Mouse (Mus musculus): ENCODE results near the gene Arl6ip1.
A peak's percentile ranks its signal among the peaks of the same experiment; 100 is the strongest.
"Not testable (repeated sequence)": the region's sequence is repeated elsewhere in the genome, so short reads cannot be mapped to it uniquely, and the experiment has no call there.

Arl6ip1 gene

DNA sequence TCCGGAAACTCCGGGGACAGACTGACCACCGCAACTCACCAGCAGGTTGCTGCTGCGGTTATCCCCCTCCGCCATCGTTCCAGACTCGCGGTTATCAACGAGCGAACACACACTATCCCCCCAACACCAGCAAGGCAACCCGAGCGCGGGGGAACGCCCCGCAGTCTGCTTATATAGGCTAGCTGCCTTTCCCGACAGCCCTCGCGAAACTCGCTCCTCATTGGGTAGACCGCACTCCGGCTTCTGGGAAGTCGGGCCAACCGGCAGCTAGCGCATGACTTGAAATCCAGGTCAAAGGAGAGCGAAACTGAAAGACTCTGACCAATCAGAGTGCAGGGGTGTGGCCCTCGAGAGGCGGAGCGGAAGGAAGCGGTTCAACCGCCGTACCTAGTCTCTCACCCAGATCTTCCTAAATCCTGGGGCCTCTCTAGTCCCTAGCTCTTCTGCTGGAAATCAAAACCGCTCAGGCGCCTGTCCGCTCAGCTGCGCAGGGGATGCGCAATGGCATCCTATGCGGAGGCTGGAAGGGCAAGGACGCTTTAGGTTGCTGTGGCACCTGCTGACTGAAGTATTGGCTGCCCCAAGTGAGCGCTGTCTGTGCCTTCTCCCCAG lies at the start of gene Arl6ip1:
Gene Arl6ip1 (minus strand): TSS at position 233 of the 612 bp plus-strand sequence.
- DNase-seq (ENCODE audit: low spot score), result no peak

DNA sequence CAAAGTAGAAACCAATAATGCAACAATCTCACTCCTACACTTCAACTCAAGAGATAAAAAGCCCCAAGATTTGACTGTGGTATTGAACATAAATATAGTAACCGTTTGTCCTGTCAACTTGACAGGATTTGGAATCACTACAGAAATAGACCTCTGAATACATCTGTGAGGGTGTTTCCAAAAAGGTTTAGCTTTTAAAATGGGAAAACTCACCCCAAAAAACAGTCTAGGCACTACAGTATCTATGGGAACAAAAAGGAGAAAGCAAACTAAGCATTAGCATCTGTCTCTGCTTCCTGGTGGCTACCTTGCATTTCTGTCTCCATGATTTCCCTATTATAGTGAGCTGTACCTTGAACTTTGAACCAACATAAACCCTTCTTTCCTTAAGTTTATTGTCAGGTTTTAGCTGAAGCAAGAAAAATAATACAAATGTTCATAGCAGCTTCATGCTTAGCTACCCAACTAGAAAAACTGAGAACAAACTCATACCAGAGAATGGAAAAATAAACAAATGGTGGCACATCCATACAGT lies 46.4 kb upstream of the Arl6ip1 start:
- no peak for DNase-seq (ENCODE audit: low spot score)

DNA sequence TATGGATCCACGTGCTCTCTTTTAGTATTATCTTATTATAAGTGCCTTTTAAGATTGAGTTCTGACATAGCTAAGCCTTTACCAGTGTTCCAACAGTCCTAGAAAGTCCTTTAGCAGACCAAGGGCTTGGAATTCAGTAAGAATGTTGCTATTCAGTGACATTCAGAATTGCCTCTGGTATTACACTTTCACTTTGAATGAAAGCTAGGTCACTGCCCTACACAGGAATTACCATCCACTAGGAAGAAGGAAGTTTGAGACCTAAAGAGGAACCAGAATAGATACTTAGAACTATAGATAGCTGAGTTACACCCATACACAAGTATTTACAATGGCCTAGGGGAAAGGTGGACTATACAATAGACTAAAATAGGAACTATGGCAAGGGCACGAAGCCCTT lies 40.7 kb upstream of the Arl6ip1 start:
- not testable (repeated sequence) for DNase-seq (ENCODE audit: low spot score)

DNA sequence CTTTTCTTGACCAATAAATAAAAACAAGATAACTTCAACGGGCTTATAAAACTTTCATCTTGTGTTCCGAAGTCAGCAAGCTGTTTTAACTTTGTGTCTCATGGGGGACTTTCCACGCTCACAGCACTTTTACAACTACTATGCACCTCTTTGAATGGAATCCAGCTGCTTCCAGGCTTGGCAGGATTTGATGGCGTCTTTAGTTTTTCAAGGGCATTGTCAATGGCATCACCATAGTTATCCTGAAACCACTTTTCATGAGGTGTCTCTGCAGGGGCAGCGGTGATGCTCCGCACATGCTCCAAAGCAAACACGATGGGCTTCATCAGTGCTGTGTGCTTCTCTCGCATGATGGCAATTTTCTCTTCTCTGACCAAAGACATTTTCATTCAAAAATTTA lies 33.5 kb upstream of the Arl6ip1 start:
- DNase-seq (ENCODE audit: low spot score), result no peak

DNA sequence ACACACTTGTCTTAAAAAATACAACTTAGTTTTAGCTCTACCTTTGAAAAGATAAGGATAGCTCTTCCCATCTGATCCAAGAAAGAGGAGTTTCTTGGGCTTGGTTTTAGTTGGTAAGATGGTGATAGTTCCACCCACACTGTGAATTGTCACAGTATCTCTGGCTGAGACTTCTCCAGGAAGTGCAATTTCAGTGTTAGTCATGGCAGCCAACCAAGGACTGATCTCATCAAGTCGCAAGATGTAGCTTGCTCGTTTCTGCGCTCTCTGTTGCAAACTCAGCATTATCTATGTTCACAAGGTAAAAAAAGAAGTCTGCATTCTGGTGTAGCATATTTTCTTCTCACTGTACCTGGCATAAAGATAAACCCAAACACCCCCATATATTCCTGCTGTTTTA lies 30.7 kb upstream of the Arl6ip1 start:
- no peak for DNase-seq (ENCODE audit: low spot score)

DNA sequence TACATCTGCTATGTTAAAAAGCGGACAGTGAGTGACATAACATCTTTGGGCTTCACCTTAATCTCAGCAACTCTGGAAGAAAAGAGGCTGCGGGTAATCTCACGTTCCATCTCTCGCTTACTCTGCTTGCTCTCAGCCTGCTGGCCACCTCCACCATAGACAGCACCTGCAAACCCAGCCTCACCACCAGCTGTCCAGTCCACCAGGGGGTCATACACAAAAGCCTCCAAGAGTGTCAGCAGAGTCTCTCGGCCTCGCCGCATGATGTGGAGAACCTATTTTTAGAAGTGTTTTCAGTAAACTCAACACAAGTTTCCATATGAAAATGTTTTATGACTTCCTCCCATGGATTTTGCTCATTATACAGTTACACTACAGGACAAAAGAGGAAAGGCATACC lies 27.0 kb upstream of the Arl6ip1 start:
- no peak for DNase-seq (ENCODE audit: low spot score)

DNA sequence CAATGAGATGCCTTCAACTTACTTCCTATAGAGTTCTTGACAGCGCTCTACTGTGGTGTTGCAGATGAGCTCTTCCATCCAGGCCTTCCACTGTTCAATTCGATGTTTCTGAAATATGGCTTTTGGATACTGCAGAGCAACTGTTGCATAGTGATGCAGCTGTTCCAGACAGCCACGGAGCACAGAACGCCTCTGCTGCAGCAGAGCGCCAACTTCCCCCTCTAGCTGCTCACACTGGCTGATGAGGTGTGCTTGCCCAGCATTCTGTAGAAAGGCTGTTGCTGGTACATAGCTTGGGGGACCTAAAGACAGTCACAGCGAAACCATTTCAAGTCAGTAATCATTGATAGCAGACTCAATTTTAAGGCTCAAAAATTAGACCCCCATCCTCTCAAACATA lies 24.7 kb upstream of the Arl6ip1 start:
- no peak for DNase-seq (ENCODE audit: low spot score)

DNA sequence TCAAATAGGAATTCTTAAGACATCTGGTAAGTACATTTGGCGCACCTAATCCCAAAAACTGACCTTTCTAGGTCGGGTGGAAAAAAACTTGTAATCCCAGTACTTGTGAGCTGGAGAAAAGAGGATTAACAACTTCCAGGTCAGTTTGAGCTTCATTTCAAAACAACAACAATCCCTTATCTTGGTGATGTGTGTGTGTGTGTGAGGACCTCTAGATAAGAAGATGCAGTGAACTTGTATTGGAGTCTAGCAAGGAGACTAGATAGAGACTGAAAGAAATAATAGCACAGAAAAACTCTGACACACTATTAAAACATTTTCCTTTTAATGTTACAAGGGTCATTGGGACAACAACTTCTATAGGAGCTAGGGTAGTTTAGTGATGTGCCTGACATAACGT lies 14.1 kb upstream of the Arl6ip1 start:
- DNase-seq (ENCODE audit: low spot score), result no peak

DNA sequence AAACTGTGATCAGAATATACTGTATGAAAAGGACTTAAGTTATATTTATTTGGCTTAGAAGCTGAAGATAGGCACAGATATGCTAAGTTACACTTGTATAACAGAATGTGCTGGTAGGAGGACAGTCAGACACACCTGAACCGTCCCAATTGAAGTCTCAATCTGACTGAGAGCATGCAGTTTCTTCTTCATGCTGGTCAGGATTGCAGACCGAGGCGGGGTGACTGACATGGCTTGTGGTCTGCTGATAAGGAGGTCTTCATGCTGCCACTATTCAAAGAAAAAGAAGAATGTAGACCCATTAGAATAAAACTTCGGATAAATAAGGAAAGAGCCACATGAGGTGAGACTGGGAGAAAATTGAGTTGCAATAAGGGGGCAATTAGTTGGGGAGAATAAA lies 13.7 kb upstream of the Arl6ip1 start:
- DNase-seq (ENCODE audit: low spot score), result no peak

DNA sequence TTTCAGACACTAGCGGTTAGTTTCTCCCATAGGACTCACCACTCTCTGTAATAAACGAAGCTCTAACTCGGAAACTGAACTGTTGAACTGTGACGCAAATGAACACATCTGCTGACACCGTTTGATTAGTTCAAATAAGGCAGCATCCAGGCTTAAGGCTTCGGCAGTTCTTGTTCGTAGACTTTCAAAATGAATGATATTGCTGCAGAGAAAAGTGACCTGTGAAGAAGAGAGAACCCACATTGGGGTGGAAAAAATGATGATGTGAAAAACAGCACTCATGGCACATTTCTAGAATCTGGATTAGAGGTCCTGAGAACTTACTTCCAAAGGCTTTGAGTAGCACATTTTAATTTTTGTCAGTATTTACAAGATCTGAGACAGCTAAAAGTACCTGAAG lies 11.8 kb upstream of the Arl6ip1 start:
- DNase-seq (ENCODE audit: low spot score), result no peak

DNA sequence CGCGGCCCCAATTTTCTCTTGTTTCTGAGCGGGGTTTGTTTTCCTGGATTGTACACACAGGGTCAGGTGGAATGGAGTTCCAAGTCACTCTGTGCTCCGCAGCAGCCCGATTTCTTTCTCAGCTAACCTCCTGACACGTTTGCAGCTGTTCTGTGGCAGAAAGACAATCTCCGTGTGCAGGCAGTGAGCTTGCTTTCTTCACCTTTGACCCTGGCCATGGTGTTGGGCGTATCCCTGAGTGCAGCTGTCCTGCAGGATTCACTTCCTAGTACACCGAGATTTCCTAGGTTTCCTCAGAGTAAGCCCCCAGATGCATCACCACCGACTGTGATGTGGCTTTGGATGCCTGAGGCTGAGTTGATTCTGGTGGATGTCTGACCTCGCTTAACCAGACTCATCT lies 5.7 kb upstream of the Arl6ip1 start:
- DNase-seq (ENCODE audit: low spot score), result no peak

DNA sequence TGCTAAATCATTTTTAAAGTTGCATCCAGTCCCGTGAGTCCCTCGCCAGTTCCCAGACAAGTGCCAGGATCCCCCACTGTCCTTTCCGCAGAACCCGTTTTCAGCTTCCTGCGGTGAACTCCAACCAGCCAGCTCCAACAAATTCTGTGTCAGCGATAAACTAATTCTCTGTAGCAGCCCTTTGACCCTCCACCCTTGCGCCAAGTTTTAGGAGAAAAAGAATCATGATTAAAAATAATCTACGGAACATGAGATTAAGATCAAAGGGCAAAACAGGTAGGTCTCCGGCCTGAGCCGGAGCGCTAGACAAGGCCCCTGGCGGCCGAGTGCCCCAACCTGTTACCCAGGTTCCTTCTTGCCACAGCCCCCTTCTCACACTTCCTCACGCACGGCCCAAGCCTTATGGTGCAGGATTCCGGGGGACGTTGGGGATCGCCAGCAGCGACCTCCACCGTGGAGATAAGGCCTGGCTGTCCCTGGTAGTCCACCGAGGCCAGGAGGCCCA lies 485 bp downstream of the Arl6ip1 start:
- no peak for DNase-seq (ENCODE audit: low spot score)

DNA sequence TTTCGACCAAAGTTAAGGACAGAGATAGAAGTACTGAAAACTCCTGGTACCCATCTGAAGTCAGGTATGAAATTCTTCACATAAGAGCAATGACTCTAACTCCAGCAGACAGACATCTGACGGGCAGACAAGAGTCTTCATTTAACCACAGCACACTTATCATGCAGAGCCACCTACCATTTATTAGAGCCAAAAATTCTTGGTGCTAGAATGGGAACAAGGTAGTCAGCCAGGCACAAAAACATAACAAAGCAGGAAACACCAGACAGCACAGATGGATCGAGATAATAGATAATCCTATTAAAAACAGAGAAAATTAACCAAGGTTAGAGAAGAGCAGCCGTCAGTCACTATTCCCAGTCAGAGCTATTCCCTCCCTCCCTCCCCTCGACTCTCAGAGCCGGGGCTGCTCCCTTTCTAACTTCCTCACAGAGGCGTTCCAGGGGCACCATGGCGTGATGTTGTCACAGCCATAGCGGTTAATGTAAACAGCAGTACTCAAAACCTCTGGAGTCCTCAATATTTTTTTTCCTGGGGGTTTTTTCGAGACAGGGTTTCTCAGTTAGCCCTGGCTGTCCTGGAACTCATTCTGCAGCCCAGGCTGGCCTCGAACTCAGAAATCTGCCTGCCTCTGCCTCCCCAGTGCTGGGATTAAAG lies 3.1 kb downstream of the Arl6ip1 start:
- peak; percentile 28 for DNase-seq (ENCODE audit: low spot score)

DNA sequence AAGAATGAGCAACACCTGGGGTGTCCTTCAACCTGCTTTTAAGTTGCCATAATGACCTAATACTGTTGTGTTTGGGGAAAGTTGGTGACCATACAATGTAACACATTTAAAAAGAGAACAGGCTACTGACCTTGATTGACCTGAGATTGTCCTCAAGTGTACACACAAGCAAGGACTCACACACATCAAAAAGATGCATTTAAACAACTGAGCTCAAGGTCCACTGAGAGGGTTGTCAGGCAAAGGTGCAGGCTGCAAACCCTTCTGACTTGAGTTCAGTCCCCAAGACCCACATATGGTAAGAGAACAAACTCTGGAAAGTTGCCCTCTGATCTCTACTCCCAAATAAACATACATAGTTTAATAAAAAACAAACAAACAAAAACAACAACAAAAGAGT lies 3.7 kb downstream of the Arl6ip1 start:
- no peak for DNase-seq (ENCODE audit: low spot score)

DNA sequence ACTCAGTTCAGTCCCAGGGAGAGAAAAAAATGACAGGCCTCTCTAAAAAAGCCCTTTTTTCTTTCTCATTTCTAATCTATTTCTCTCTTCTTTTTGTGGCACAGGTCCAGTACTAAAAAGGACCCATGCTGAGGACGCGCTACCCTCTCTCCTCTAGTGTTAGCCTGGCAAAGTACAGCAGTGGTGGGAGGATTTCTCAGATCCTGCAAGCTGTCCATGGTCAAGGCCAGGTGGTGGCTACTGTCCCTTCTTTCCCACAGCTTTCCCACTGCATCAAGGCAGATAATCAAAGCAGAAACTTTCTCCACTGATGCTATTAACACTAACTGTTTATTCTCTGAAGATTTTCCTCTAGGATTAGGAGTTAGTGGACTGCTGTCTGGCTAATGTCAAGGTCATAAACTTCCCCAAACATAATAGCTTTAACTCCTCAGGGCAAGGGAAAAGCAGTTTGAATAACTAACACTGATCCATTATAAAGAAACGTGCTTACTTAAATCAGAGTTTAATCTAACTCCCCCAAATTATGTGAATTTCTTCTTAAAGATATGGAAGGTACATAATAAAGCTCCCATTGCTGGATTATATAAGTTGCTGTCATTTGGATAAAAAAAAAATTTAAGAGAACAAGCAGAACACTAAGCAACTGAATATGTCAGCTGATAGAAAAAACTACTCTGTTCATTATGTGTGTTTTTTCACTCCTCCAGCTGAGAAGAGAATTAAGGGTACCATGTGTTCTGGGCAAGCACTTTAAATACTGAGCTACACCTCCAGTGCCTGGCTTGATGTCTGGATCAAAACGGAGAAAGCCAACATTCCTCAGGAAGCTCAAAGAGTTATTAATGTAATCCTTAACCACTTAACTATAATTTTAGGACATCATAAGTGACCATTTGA lies 5.7 kb downstream of the Arl6ip1 start:
- peak; percentile 38 for DNase-seq (ENCODE audit: low spot score)

DNA sequence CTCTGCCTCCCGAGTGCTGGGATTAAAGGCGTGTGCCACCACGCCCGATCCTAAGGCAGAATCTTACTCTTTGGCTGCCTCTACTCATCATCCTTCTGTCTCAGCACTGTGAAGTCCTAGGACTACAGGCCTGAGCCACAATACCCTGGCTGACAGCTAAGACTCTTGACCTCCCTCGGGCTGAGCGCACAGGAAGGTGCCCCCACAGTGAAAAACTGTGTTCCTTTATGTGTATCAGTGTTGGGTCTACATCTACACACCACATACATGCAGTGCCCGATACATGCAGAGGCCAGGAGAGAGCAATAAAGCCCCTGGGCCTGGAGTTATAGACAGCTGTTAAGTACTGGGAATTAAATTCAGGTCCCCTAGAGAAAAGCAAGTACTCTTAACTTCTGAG lies 7.2 kb downstream of the Arl6ip1 start:
- DNase-seq (ENCODE audit: low spot score), result no peak

DNA sequence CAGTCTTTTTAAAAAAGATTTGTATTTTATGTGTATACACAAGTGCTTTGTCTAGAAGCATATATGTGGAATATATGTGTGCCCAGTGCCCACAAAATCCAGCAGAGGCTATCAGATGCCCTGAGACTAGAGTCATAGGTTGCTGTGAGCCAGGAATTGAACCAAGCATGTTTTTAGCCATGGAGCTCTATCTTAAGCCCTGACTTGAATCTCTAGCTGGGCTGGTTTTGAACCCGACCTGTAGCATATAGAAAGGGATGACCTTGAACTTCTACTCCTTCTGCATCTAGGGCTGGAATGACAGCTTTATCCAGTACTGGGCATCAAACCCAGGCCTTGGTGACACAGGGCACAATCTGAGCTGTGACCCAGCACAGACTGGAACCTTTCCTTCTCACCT lies 8.8 kb downstream of the Arl6ip1 start:
- no peak for DNase-seq (ENCODE audit: low spot score)

DNA sequence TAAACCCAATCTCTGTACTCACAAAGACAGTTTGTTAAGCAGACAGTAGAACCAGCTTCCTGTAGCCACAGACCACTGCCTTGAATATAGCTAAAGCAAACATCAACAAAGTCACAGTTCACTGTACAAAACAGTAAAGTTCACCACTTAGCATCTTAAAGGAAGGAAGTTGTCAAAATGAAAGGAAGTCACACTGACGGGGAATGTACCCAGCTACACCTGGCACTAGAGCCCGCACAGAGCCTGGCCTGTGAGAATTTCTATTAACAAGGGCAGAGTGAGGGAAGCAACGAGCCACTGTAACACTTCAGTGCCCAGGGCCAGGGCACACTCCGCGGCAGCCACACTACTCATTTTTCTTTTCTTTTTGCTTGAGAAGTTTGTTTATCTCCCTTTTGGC lies 9.5 kb downstream of the Arl6ip1 start:
- DNase-seq (ENCODE audit: low spot score), result no peak

DNA sequence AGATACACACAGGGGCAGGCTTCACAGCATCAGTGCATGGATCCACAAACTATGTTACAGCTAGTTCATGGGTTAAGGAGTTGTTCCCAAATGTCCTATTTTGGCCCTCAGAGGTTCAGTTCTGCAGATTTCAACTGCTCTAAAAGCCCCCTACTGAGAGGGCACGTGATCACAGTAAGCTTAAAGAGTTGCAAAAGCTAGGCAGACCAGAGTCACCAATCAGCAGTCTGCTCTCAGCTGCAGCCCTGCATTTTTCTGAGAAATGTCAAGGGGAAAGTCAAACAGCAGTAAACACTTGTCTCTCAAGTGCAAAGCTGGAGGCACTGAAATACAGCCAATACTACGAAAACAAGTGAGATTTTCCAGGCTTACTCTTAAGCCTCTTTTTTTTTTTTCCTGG lies 10.3 kb downstream of the Arl6ip1 start:
- DNase-seq (ENCODE audit: low spot score), result no peak

DNA sequence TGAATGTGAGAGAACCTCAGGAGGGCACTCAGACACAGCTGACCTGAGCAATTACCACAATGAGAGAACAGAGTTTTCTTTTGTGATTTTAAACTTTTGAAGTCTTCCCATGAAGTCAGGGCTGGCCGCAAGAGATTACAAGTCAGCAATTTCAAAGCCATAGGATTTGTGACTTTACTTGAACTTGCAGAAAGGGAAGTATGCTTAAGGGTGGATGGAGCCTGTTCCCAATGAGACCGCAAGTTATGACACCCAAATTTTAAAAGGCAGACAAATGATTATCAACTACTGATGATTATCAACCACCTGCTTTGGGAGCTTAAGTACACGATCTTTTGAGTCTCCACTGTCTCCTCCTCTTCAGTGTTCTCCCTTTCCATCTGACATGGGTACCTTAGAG lies 11.0 kb downstream of the Arl6ip1 start:
- DNase-seq (ENCODE audit: low spot score), result no peak

DNA sequence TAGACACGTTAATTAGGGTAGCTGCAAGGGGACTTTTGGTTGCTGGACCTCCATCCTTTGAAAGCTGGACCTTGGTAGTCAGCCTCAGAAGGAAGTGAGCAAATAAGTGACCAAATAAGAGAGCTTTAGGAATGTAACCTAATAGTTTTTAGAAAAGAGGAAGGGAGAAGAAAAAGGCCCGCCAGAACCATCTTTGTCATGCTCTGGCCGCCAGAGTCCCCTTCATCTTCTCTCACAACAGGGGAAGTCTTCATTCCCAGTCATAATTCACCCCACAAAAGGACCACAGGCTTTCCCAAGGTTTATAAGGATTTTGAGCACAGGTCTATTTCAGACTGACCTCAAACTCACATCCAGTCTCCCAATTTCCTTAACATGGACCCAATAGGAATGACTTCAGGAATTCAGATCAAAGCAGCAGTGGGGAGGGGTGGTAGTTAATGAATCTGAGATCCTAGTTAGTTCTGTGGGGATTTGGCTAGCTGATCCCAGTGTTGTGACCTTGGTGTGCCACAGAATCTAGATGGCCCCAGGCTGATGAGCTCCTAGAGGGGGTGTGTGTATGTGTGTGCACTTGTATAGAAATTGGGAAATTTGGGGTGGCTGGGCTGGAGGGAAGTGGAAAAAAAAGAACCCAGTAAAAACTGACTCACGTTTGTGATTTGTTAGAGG lies 11.8 kb downstream of the Arl6ip1 start:
- DNase-seq (ENCODE audit: low spot score), result no peak
